24 mouse cellular contexts compared by ENCODE assay signal in the genomic region with DNA sequence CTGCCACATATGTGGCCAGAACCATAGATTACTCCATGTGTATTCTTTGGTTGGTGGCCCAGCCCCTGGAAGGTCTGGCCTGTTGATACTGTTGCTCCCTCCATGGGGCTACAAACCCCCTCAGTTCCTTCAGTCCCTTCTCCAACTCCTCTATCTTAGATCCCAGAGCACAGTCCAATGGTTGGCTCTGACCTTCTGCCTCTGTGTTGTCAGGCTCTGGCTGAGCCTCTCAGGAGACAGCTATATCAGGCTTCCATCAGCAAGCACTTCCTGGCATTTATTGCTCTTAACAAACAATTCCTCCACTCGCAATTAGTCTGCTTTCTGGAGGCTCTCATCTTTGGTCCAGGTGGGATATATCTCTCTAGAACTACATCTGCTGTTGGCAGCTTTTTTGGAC.
"Had no signal": no experiment of that assay in that cellular context is flagged by ENCODE, and none has a peak within 500 bp of the region (broad histone marks: within the 10 kb centered on the region; RNA-seq: fewer than 3 reads in every experiment).

No protein-coding gene starts in this region.

- H3K9ac ChIP-seq: heart, embryonic 13.5 days; heart, embryonic 15.5 days; hindbrain, embryonic 13.5 days; hindbrain, embryonic 15.5 days; limb, embryonic 13.5 days; limb, embryonic 15.5 days; liver, embryonic 12.5 days; liver, embryonic 14.5 days had no signal

- ATAC-seq: hindbrain, postnatal 0 days; intestine, embryonic 16.5 days; liver, embryonic 12.5 days had no signal

- H3K27ac ChIP-seq: heart, adult 2 months; heart, embryonic 13.5 days; heart, embryonic 15.5 days; hindbrain, embryonic 13.5 days; hindbrain, embryonic 15.5 days; hindbrain, postnatal 0 days; limb, embryonic 13.5 days; limb, embryonic 15.5 days; liver, embryonic 12.5 days; liver, embryonic 14.5 days had no signal

- H3K27me3 ChIP-seq: heart, embryonic 13.5 days; heart, embryonic 15.5 days; hindbrain, embryonic 13.5 days; hindbrain, embryonic 15.5 days; limb, embryonic 13.5 days; limb, embryonic 15.5 days; liver, embryonic 12.5 days had no signal

- DNase-seq: gastrocnemius, postnatal 14 days; gastrocnemius, postnatal 36 days; heart, adult 11 months; heart, adult 2 months; heart, postnatal 14 days; heart, postnatal 36 days; kidney, adult 11 months; kidney, adult 2 months; kidney, adult 9 months; kidney, postnatal 14 days; layer of hippocampus, adult 9-11 months; layer of hippocampus, postnatal 36 days; left cerebral cortex, postnatal 4 days had no signal

- H3K4me2 ChIP-seq: heart, embryonic 11.5 days; heart, embryonic 13.5 days; heart, embryonic 15.5 days; hindbrain, embryonic 13.5 days; hindbrain, embryonic 15.5 days; limb, embryonic 13.5 days; limb, embryonic 15.5 days; liver, embryonic 12.5 days had no signal

- H3K9me3 ChIP-seq: heart, embryonic 13.5 days; heart, embryonic 15.5 days; hindbrain, embryonic 13.5 days; hindbrain, embryonic 15.5 days; limb, embryonic 13.5 days; limb, embryonic 15.5 days; liver, embryonic 12.5 days had no signal

- H3K36me3 ChIP-seq: heart, embryonic 13.5 days; heart, embryonic 15.5 days; hindbrain, embryonic 13.5 days; hindbrain, embryonic 15.5 days; limb, embryonic 13.5 days; limb, embryonic 15.5 days; liver, embryonic 12.5 days had no signal

- H3K4me1 ChIP-seq: heart, embryonic 13.5 days; heart, embryonic 15.5 days; hindbrain, embryonic 13.5 days; hindbrain, embryonic 15.5 days; limb, embryonic 13.5 days; limb, embryonic 15.5 days; liver, embryonic 12.5 days had no signal

- H3K4me3 ChIP-seq: heart, adult 2 months; heart, embryonic 13.5 days; heart, embryonic 15.5 days; hindbrain, embryonic 13.5 days; hindbrain, embryonic 15.5 days; limb, embryonic 13.5 days; limb, embryonic 15.5 days; liver, embryonic 12.5 days had no signal
